Mouse (Mus musculus): ENCODE measurements at regions not wholly inside any gene's neighbourhood (a gene's known extent, or its start where the extent isn't known, plus 50 kb on each side); places are given as distances from the start of the nearest gene placed in this dataset.

- Histone ChIP-seq H3K27ac (ENCODE audit: low read depth) (no peak overlapping the region), H3K9ac (ENCODE audit: low read length) (no peak overlapping the region), H3K4me1 (replicated peaks; ENCODE audit: control insufficient read depth, insufficient read depth, low read length) (no peaks in the 10 kb centered on the region), H3K4me2 (ENCODE audit: low read length) (no peak overlapping the region), H3K9me3 (ENCODE audit: control insufficient read depth, low read length) (no peaks in the 10 kb centered on the region), H3K27me3 (replicated peaks; ENCODE audit: control insufficient read depth, insufficient read depth, low read length) (no peaks in the 10 kb centered on the region), H3K4me3 (ENCODE audit: low read depth, low read length) (no peak overlapping the region), H3K36me3 (ENCODE audit: control insufficient read depth, insufficient read depth, low read length) (no peaks in the 10 kb centered on the region)
- WGBS = 82% methylated on average over 4 of the region's 4 CpGs
- ATAC-seq (replicated peaks; ENCODE audit: low FRiP score, low TSS enrichment, low read depth) (no peak), DNase-seq (ENCODE audit: low spot score) (no peak)
Measured at GRCm38 (mm10) chr10:111884701-111885100, 87.8 kb upstream of the Krr1 start.

- H3K9me3 ChIP-seq (ENCODE audit: control insufficient read depth, low read length) = no peaks in the 10 kb centered on the region
- no peak for DNase-seq (ENCODE audit: low spot score)
- no peaks in the 10 kb centered on the region for H3K27me3 ChIP-seq (replicated peaks; ENCODE audit: control insufficient read depth, insufficient read depth, low read length)
- no peak overlapping the region for H3K9ac ChIP-seq (ENCODE audit: low read length)
- no peak overlapping the region for H3K4me3 ChIP-seq (ENCODE audit: low read depth, low read length)
- H3K4me2 ChIP-seq (ENCODE audit: low read length) = no peak overlapping the region
- no peak overlapping the region for H3K27ac ChIP-seq (ENCODE audit: low read depth)
- H3K36me3 ChIP-seq (ENCODE audit: control insufficient read depth, insufficient read depth, low read length) = no peaks in the 10 kb centered on the region
- peaks cover 6% of the 10 kb centered on the region for H3K4me1 ChIP-seq (replicated peaks; ENCODE audit: control insufficient read depth, insufficient read depth, low read length)
- ATAC-seq (replicated peaks; ENCODE audit: low FRiP score, low TSS enrichment, low read depth) = no peak
- WGBS = 95% methylated on average over 5 of the region's 5 CpGs
Measured at GRCm38 (mm10) chr10:111889111-111889510, 83.4 kb upstream of the Krr1 start.

GRCm38 (mm10) chr10:111893489-111893888 lies 79.0 kb upstream of the Krr1 start:
- Histone ChIP-seq H3K9ac (ENCODE audit: low read length) (no peak overlapping the region), H3K4me2 (ENCODE audit: low read length) (no peak overlapping the region), H3K4me1 (replicated peaks; ENCODE audit: control insufficient read depth, insufficient read depth, low read length) (peaks cover 14% of the 10 kb centered on the region), H3K27me3 (replicated peaks; ENCODE audit: control insufficient read depth, insufficient read depth, low read length) (no peaks in the 10 kb centered on the region), H3K9me3 (ENCODE audit: control insufficient read depth, low read length) (no peaks in the 10 kb centered on the region), H3K27ac (ENCODE audit: low read depth) (peak overlapping the region; percentile 82), H3K36me3 (ENCODE audit: control insufficient read depth, insufficient read depth, low read length) (no peaks in the 10 kb centered on the region), H3K4me3 (ENCODE audit: low read depth, low read length) (no peak overlapping the region)
- 71% methylated on average over 5 of the region's 5 CpGs for WGBS
- ATAC-seq (replicated peaks; ENCODE audit: low FRiP score, low TSS enrichment, low read depth) (peak; percentile 75; the same call in 1 of the 2 replicates), DNase-seq (ENCODE audit: low spot score) (no peak)

- WGBS = 47% methylated on average over 8 of the region's 8 CpGs
- Histone ChIP-seq H3K4me1 (replicated peaks; ENCODE audit: control insufficient read depth, insufficient read depth, low read length) (peaks cover 14% of the 10 kb centered on the region), H3K9ac (ENCODE audit: low read length) (no peak overlapping the region), H3K4me2 (ENCODE audit: low read length) (no peak overlapping the region), H3K4me3 (ENCODE audit: low read depth, low read length) (no peak overlapping the region), H3K27me3 (replicated peaks; ENCODE audit: control insufficient read depth, insufficient read depth, low read length) (no peaks in the 10 kb centered on the region), H3K27ac (ENCODE audit: low read depth) (peak overlapping the region; percentile 82), H3K9me3 (ENCODE audit: control insufficient read depth, low read length) (no peaks in the 10 kb centered on the region), H3K36me3 (ENCODE audit: control insufficient read depth, insufficient read depth, low read length) (no peaks in the 10 kb centered on the region)
- peak; percentile 64; the same call in 1 of the 2 replicates for ATAC-seq (replicated peaks; ENCODE audit: low FRiP score, low TSS enrichment, low read depth)
- no peak for DNase-seq (ENCODE audit: low spot score)
Measured at GRCm38 (mm10) chr10:111893941-111894340, 78.5 kb upstream of the Krr1 start.

GRCm38 (mm10) chr10:111897361-111897760 lies 75.1 kb upstream of the Krr1 start:
- DNase-seq (ENCODE audit: low spot score) (no peak), ATAC-seq (replicated peaks; ENCODE audit: low FRiP score, low TSS enrichment, low read depth) (no peak)
- Histone ChIP-seq H3K9ac (ENCODE audit: low read length) (no peak overlapping the region), H3K27ac (ENCODE audit: low read depth) (no peak overlapping the region), H3K27me3 (replicated peaks; ENCODE audit: control insufficient read depth, insufficient read depth, low read length) (no peaks in the 10 kb centered on the region), H3K4me1 (replicated peaks; ENCODE audit: control insufficient read depth, insufficient read depth, low read length) (peaks cover 14% of the 10 kb centered on the region), H3K9me3 (ENCODE audit: control insufficient read depth, low read length) (no peaks in the 10 kb centered on the region), H3K4me2 (ENCODE audit: low read length) (no peak overlapping the region), H3K4me3 (ENCODE audit: low read depth, low read length) (no peak overlapping the region), H3K36me3 (ENCODE audit: control insufficient read depth, insufficient read depth, low read length) (no peaks in the 10 kb centered on the region)
- 55% methylated on average over 3 of the region's 3 CpGs for WGBS

- H3K27ac ChIP-seq (ENCODE audit: low read depth) = no peak overlapping the region
- WGBS = 80% methylated on average over 17 of the region's 17 CpGs
- no peak for DNase-seq (ENCODE audit: low spot score)
Measured at GRCm38 (mm10) chr10:111900723-111901716, 71.4 kb upstream of the Krr1 start.

GRCm38 (mm10) chr10:111903956-111904355 lies 68.5 kb upstream of the Krr1 start:
- DNase-seq (ENCODE audit: low spot score) (no peak), ATAC-seq (replicated peaks; ENCODE audit: low FRiP score, low TSS enrichment, low read depth) (no peak)
- Histone ChIP-seq H3K4me3 (ENCODE audit: low read depth, low read length) (no peak overlapping the region), H3K27me3 (replicated peaks; ENCODE audit: control insufficient read depth, insufficient read depth, low read length) (no peaks in the 10 kb centered on the region), H3K36me3 (ENCODE audit: control insufficient read depth, insufficient read depth, low read length) (no peaks in the 10 kb centered on the region), H3K9ac (ENCODE audit: low read length) (no peak overlapping the region), H3K4me2 (ENCODE audit: low read length) (no peak overlapping the region), H3K9me3 (ENCODE audit: control insufficient read depth, low read length) (no peaks in the 10 kb centered on the region), H3K4me1 (replicated peaks; ENCODE audit: control insufficient read depth, insufficient read depth, low read length) (no peaks in the 10 kb centered on the region), H3K27ac (ENCODE audit: low read depth) (no peak overlapping the region)
- 94% methylated on average over 8 of the region's 8 CpGs for WGBS

More at GRCm38 (mm10) chr10:111900723-111901716, 71.4 kb upstream of the Krr1 start:
- H3K9ac ChIP-seq (ENCODE audit: low read length) = no peak overlapping the region
- H3K36me3 ChIP-seq (ENCODE audit: control insufficient read depth, insufficient read depth, low read length) = no peaks in the 10 kb centered on the region
- H3K27me3 ChIP-seq (replicated peaks; ENCODE audit: control insufficient read depth, insufficient read depth, low read length) = no peaks in the 10 kb centered on the region
- no peaks in the 10 kb centered on the region for H3K4me1 ChIP-seq (replicated peaks; ENCODE audit: control insufficient read depth, insufficient read depth, low read length)
- no peak overlapping the region for H3K4me3 ChIP-seq (ENCODE audit: low read depth, low read length)
- ATAC-seq (replicated peaks; ENCODE audit: low FRiP score, low TSS enrichment, low read depth) = no peak
- H3K4me2 ChIP-seq (ENCODE audit: low read length) = no peak overlapping the region
- no peaks in the 10 kb centered on the region for H3K9me3 ChIP-seq (ENCODE audit: control insufficient read depth, low read length)

GRCm38 (mm10) chr10:111907836-111908235 lies 64.6 kb upstream of the Krr1 start:
- Histone ChIP-seq H3K4me2 (ENCODE audit: low read length) (no peak overlapping the region), H3K4me3 (ENCODE audit: low read depth, low read length) (no peak overlapping the region), H3K27me3 (replicated peaks; ENCODE audit: control insufficient read depth, insufficient read depth, low read length) (no peaks in the 10 kb centered on the region), H3K27ac (ENCODE audit: low read depth) (no peak overlapping the region), H3K4me1 (replicated peaks; ENCODE audit: control insufficient read depth, insufficient read depth, low read length) (no peaks in the 10 kb centered on the region), H3K9me3 (ENCODE audit: control insufficient read depth, low read length) (no peaks in the 10 kb centered on the region), H3K9ac (ENCODE audit: low read length) (no peak overlapping the region), H3K36me3 (ENCODE audit: control insufficient read depth, insufficient read depth, low read length) (no peaks in the 10 kb centered on the region)
- DNase-seq (ENCODE audit: low spot score) (no peak), ATAC-seq (replicated peaks; ENCODE audit: low FRiP score, low TSS enrichment, low read depth) (no peak)
- WGBS = 80% methylated on average over 5 of the region's 5 CpGs

GRCm38 (mm10) chr10:111912561-111912960 lies 59.9 kb upstream of the Krr1 start:
- Histone ChIP-seq H3K27me3 (replicated peaks; ENCODE audit: control insufficient read depth, insufficient read depth, low read length) (no peaks in the 10 kb centered on the region), H3K27ac (ENCODE audit: low read depth) (no peak overlapping the region), H3K4me3 (ENCODE audit: low read depth, low read length) (no peak overlapping the region), H3K9me3 (ENCODE audit: control insufficient read depth, low read length) (0 out of 2 replicates have a peak, but pooled peaks cover 2% of the 10 kb centered on the region), H3K4me2 (ENCODE audit: low read length) (no peak overlapping the region), H3K9ac (ENCODE audit: low read length) (no peak overlapping the region), H3K4me1 (replicated peaks; ENCODE audit: control insufficient read depth, insufficient read depth, low read length) (no peaks in the 10 kb centered on the region), H3K36me3 (ENCODE audit: control insufficient read depth, insufficient read depth, low read length) (no peaks in the 10 kb centered on the region)
- WGBS = 96% methylated on average over 6 of the region's 6 CpGs
- no peak for DNase-seq (ENCODE audit: low spot score)
- no peak for ATAC-seq (replicated peaks; ENCODE audit: low FRiP score, low TSS enrichment, low read depth)
